Mouse (Mus musculus): ENCODE data around the gene Rc3h2. TPM values are rescaled to one million over a fixed set of nuclear protein-coding genes. Genes with fewer than 3 reads are reported as not detected.

The Rc3h2 gene
- polyA plus RNA-seq, 1 experiment: 8.2 TPM

DNA sequence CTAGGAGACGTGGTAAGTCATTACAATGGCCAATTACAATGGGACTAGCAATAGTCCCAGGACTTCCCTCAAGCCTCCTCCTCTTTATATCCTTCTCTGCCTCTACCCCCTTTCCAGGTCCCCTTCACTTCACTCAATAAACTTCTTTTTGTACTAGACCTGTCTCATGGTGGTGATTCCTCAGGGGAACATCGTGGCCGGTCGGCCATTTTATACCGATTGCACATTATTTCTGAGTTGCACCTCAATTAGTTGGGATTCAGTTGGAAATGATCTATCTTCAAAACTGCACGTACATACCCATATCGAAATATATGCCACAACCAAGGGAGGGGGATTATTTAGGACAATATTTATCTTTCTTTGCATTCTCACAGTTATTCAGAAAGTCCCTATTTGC, 8.9 kb upstream of the Rc3h2 start:
- TF ChIP-seq POLR2A (IDR thresholded peaks at IDR 0.05; ENCODE audit: control insufficient read depth, low read depth, low read length) (no peak), CTCF (IDR thresholded peaks at IDR 0.05; ENCODE audit: control insufficient read depth, insufficient read depth, insufficient replicate concordance, low read depth, low read length) (no peak)
- Histone ChIP-seq H3K4me1 (ENCODE audit: control insufficient read depth, insufficient read depth, low read length) (no peaks in the 10 kb centered on the region), H3K27me3 (ENCODE audit: control insufficient read depth, insufficient read depth, low read length) (no peaks in the 10 kb centered on the region), H3K27ac (ENCODE audit: control insufficient read depth, insufficient read depth, low read depth, low read length) (peak overlapping the region; percentile 56), H3K36me3 (ENCODE audit: control insufficient read depth, insufficient read depth, low read length) (no peaks in the 10 kb centered on the region), H3K4me3 (ENCODE audit: control insufficient read depth, low read depth, low read length) (peak overlapping the region; percentile 65; the same call in 1 of the 2 replicates)

DNA sequence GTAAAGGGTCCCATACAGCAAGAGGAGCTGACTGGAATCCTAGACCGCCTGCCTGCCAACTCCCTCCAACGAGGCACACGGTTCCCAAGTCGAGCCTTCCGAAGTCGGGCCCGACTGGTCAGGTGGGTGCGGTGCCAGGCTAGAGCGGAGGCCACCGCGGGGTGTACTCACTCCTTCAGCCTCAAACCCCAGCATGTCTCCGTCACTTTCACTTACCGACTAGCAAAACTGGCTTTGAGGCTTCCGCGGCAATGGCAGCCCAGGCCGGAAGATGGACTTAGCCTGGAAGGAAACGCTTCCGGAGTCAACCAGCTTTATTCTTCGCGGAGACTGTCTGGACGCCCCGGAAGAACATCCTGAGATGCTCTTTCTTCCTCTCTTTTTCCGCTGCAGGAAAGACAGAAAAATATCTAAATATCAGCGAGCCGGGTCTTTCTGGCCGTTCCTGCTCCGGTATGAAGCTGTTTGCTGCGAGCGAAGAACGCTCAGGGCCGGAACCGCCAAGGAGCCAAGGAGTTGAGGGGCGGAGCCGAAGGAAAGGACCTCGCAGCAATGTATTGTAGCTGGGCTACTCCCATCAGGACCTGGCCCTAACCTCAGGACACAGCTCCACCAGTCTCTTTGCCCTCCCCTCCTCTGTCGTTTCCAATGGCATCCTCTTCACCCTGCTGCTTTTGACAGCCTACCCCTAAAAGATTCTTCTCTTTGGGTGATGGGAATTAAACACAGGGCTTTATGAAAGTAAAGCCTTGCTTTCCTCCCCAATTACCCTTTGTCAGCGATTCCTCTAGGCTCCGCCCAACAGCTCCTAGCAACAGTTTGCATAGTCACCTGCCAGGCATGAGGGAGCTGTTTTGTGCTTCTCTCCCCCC, 8.1 kb upstream of the Rc3h2 start:
- Histone ChIP-seq H3K27ac (ENCODE audit: control insufficient read depth, insufficient read depth, low read depth, low read length) (peak overlapping the region; percentile 100), H3K27me3 (ENCODE audit: control insufficient read depth, insufficient read depth, low read length) (no peaks in the 10 kb centered on the region), H3K4me3 (ENCODE audit: control insufficient read depth, low read depth, low read length) (peak overlapping the region; percentile 100), H3K4me1 (ENCODE audit: control insufficient read depth, insufficient read depth, low read length) (no peaks in the 10 kb centered on the region), H3K36me3 (ENCODE audit: control insufficient read depth, insufficient read depth, low read length) (no peaks in the 10 kb centered on the region)
- TF ChIP-seq CTCF (IDR thresholded peaks at IDR 0.05; ENCODE audit: control insufficient read depth, insufficient read depth, insufficient replicate concordance, low read depth, low read length): no peak
- TF ChIP-seq POLR2A (IDR thresholded peaks at IDR 0.05; ENCODE audit: control insufficient read depth, low read depth, low read length): peak; percentile 73

DNA sequence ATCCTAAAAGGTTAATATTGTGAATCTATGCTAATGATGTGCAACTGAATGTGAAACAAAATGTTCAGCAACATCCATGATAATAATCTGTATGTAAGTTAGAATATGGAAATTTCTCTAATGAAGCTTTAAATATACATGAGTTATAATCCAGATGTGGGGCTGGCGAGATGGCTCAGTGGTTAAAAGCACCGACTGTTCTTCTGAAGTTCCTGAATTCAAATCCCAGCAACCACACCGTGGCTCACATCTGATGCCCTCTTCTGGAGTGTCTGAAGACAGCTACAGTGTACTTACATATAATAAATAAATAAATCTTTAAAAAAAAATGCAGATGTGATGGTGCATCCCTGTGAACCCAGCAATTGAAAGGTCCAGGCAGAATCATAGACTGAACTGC, 968 bp upstream of the Rc3h2 start:
- no peaks in the 10 kb centered on the region for H3K36me3 ChIP-seq (ENCODE audit: control insufficient read depth, insufficient read depth, low read length)
- H3K4me1 ChIP-seq (ENCODE audit: control insufficient read depth, insufficient read depth, low read length): no peaks in the 10 kb centered on the region
- no peak for TF ChIP-seq POLR2A (IDR thresholded peaks at IDR 0.05; ENCODE audit: control insufficient read depth, low read depth, low read length)
- TF ChIP-seq CTCF (IDR thresholded peaks at IDR 0.05; ENCODE audit: control insufficient read depth, insufficient read depth, insufficient replicate concordance, low read depth, low read length): no peak
- no peaks in the 10 kb centered on the region for H3K27me3 ChIP-seq (ENCODE audit: control insufficient read depth, insufficient read depth, low read length)
- peak overlapping the region; percentile 23; the same call in 1 of the 2 replicates for H3K4me3 ChIP-seq (ENCODE audit: control insufficient read depth, low read depth, low read length)
- no peak overlapping the region for H3K27ac ChIP-seq (ENCODE audit: control insufficient read depth, insufficient read depth, low read depth, low read length)

DNA sequence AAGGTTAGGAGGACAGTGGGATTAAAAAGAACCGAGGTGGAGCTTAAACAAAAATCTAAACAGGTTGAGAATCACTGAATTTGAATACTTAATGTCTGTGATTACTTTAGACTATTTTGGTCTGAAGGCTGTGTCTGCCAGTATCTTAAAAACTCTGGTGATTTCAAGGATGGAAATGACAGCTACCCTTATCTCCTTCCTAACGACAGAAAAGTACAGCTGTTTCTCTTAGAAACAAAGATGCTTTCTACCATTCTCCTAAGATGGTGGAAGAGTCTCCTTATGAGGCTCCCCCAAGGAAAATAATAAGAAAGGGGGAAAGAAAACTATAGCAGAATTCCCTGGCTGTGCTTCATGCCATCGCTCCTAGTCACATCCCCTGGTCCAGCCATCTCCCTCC, 800 bp downstream of the Rc3h2 start:
- no peaks in the 10 kb centered on the region for H3K36me3 ChIP-seq (ENCODE audit: control insufficient read depth, insufficient read depth, low read length)
- no peaks in the 10 kb centered on the region for H3K27me3 ChIP-seq (ENCODE audit: control insufficient read depth, insufficient read depth, low read length)
- TF ChIP-seq CTCF (IDR thresholded peaks at IDR 0.05; ENCODE audit: control insufficient read depth, insufficient read depth, insufficient replicate concordance, low read depth, low read length): no peak
- no peak for TF ChIP-seq POLR2A (IDR thresholded peaks at IDR 0.05; ENCODE audit: control insufficient read depth, low read depth, low read length)
- H3K27ac ChIP-seq (ENCODE audit: control insufficient read depth, insufficient read depth, low read depth, low read length): peak overlapping the region; percentile 78
- H3K4me3 ChIP-seq (ENCODE audit: control insufficient read depth, low read depth, low read length): peak overlapping the region; percentile 92
- no peaks in the 10 kb centered on the region for H3K4me1 ChIP-seq (ENCODE audit: control insufficient read depth, insufficient read depth, low read length)

DNA sequence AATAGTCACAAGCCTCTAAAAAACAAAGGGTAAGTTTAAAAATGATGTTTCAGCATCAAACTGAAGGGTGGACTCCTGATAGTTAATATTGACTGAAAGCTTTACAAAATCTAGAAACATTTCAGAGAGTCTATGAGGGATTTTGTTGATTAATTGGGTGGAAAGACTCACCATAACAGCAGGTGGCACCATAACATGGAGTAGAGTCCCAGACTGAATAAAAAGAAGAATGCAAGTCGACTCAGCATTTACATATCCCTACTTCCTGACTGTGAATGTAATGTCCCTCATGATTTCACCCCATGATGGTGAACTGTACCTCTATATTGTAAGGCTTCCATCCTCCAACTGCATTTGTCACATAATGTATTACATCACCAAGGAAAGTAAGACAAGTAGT, 27.2 kb downstream of the Rc3h2 start:
- no peak overlapping the region for H3K4me3 ChIP-seq (ENCODE audit: control insufficient read depth, low read depth, low read length)
- no peaks in the 10 kb centered on the region for H3K36me3 ChIP-seq (ENCODE audit: control insufficient read depth, insufficient read depth, low read length)
- TF ChIP-seq CTCF (IDR thresholded peaks at IDR 0.05; ENCODE audit: control insufficient read depth, insufficient read depth, insufficient replicate concordance, low read depth, low read length) (no peak), POLR2A (IDR thresholded peaks at IDR 0.05; ENCODE audit: control insufficient read depth, low read depth, low read length) (no peak)
- no peaks in the 10 kb centered on the region for H3K27me3 ChIP-seq (ENCODE audit: control insufficient read depth, insufficient read depth, low read length)
- H3K4me1 ChIP-seq (ENCODE audit: control insufficient read depth, insufficient read depth, low read length): no peaks in the 10 kb centered on the region
- no peak overlapping the region for H3K27ac ChIP-seq (ENCODE audit: control insufficient read depth, insufficient read depth, low read depth, low read length)

DNA sequence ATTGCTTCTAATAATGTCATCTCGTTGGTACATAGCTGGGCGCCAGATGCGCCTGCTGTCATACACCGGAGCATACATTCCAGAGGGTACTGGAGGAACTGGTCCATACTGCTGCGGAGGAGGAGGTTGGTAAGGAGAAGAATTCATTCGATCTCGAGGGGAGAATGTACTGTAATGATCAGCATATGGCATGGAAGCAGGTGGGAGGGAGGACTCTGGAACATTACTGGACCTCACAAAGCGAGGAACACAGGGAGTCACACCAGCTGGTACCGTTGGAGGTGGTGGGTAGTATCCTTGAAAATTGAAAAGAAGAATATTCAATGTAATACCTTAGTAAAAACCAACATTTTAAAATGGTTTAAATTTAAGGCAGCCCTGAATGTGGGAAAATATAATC, 39.8 kb downstream of the Rc3h2 start:
- H3K4me1 ChIP-seq (ENCODE audit: control insufficient read depth, insufficient read depth, low read length): no peaks in the 10 kb centered on the region
- no peak overlapping the region for H3K27ac ChIP-seq (ENCODE audit: control insufficient read depth, insufficient read depth, low read depth, low read length)
- H3K27me3 ChIP-seq (ENCODE audit: control insufficient read depth, insufficient read depth, low read length): no peaks in the 10 kb centered on the region
- no peaks in the 10 kb centered on the region; the same call in 1 of the 2 replicates for H3K36me3 ChIP-seq (ENCODE audit: control insufficient read depth, insufficient read depth, low read length)
- no peak for TF ChIP-seq CTCF (IDR thresholded peaks at IDR 0.05; ENCODE audit: control insufficient read depth, insufficient read depth, insufficient replicate concordance, low read depth, low read length)
- TF ChIP-seq POLR2A (IDR thresholded peaks at IDR 0.05; ENCODE audit: control insufficient read depth, low read depth, low read length): no peak
- no peak overlapping the region for H3K4me3 ChIP-seq (ENCODE audit: control insufficient read depth, low read depth, low read length)

DNA sequence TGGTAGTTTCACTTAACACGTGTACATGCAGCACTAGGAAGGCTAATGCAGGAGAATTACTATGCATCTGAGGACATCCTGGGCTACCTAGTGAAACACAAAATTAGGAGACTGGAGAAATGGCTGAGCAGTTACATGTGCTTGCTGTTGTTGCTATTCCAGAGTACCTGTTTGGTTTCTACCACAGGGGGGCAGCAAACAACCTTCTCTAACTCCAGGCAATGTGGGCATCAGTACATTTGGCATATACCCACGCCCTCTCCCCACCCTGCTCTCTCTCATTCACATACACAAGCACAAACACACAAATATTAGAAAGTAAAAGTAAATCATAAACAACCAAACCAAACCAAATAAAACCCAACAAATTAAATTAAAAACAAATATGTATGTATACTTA, 42.5 kb downstream of the Rc3h2 start:
- peak; percentile 18; the same call in 1 of the 2 replicates for TF ChIP-seq CTCF (IDR thresholded peaks at IDR 0.05; ENCODE audit: control insufficient read depth, insufficient read depth, insufficient replicate concordance, low read depth, low read length)
- no peak for TF ChIP-seq POLR2A (IDR thresholded peaks at IDR 0.05; ENCODE audit: control insufficient read depth, low read depth, low read length)
- H3K27me3 ChIP-seq (ENCODE audit: control insufficient read depth, insufficient read depth, low read length): no peaks in the 10 kb centered on the region
- H3K4me1 ChIP-seq (ENCODE audit: control insufficient read depth, insufficient read depth, low read length): no peaks in the 10 kb centered on the region
- H3K27ac ChIP-seq (ENCODE audit: control insufficient read depth, insufficient read depth, low read depth, low read length): no peak overlapping the region
- no peak overlapping the region for H3K4me3 ChIP-seq (ENCODE audit: control insufficient read depth, low read depth, low read length)
- H3K36me3 ChIP-seq (ENCODE audit: control insufficient read depth, insufficient read depth, low read length): no peaks in the 10 kb centered on the region; the same call in 1 of the 2 replicates

All from testis, adult 2 months (tissue).